Comparison of ENCODE assay signal across 9 mouse cellular contexts in genomic region chr2:151037876-151038552, GRCm38 (mm10). TPM values are rescaled to one million over a fixed set of nuclear protein-coding genes. Genes with fewer than 3 reads are reported as not detected.
A peak's percentile ranks its signal among the peaks of the same experiment; 100 is the strongest.
DNase-seq lines count a peak whose midpoint lies in the region; ATAC-seq and TF ChIP-seq lines count a peak whose summit lies in the region.
"Had no signal": no experiment of that assay in that cellular context is flagged by ENCODE, and none has a peak within 500 bp of the region (broad histone marks: within the 10 kb centered on the region; RNA-seq: fewer than 3 reads in every experiment).

No protein-coding gene starts in this region.

- ATAC-seq in limb, embryonic 11.5 days (ENCODE audit: insufficient number of reproducible peaks, low FRiP score, low TSS enrichment, low read depth) = no peak
- ATAC-seq in monocyte, adult 5-6 weeks (replicated peaks; ENCODE audit: insufficient number of reproducible peaks, low FRiP score, low TSS enrichment, poor library complexity, severe bottlenecking) = 0 out of 2 replicates have a peak, but pooled peaks have one; percentile 11

- H3K27ac ChIP-seq in layer of hippocampus, adult 2 months = peak overlapping the region; percentile 96
- no peak overlapping the region for H3K27ac ChIP-seq in embryonic fibroblast, embryonic 13.5 days (ENCODE audit: insufficient read depth, low read length)
- no peak overlapping the region for H3K27ac ChIP-seq in limb, embryonic 11.5 days (replicated peaks; ENCODE audit: low read depth, low read length)

- peak overlapping the region; percentile 70 for H3K4me2 ChIP-seq in limb, embryonic 11.5 days (ENCODE audit: low read depth, severe bottlenecking)

- DNase-seq in layer of hippocampus, adult 2 months (ENCODE audit: low spot score in 2 of 2) = peak in 1 of 2 experiments; percentile 4
- DNase-seq in layer of hippocampus, adult 11-12 months (ENCODE audit: low spot score) = no peak
- DNase-seq in R1 (ENCODE audit: low read depth, low spot score) = peak; percentile 63
- DNase-seq in limb, embryonic 11.5 days (ENCODE audit: low spot score) = peak; percentile 22
- DNase-seq in right cerebral cortex, postnatal 36 days (ENCODE audit: low spot score in 2 of 2) = no peak
- DNase-seq in ovary, postnatal 10 days (ENCODE audit: low spot score) = no peak

- H3K9ac ChIP-seq in limb, embryonic 11.5 days (ENCODE audit: low read length) = peak overlapping the region; percentile 97

- no peaks in the 10 kb centered on the region for H3K27me3 ChIP-seq in limb, embryonic 11.5 days (ENCODE audit: control insufficient read depth, insufficient read depth, low read length)

- H3K9me3 ChIP-seq in limb, embryonic 11.5 days (ENCODE audit: control insufficient read depth, low read length) = no peaks in the 10 kb centered on the region

- TF ChIP-seq CTCF in layer of hippocampus, adult 2 months (conservative IDR thresholded peaks at IDR 0.05) = no peak
- TF ChIP-seq CTCF in embryonic fibroblast, embryonic 13.5 days (IDR thresholded peaks at IDR 0.05; ENCODE audit: borderline replicate concordance, insufficient read depth, low read length) = no peak

- TF ChIP-seq POLR2A in embryonic fibroblast, embryonic 13.5 days (IDR thresholded peaks at IDR 0.05; ENCODE audit: low read depth, low read length) = no peak

- H3K4me1 ChIP-seq in embryonic fibroblast, embryonic 13.5 days (ENCODE audit: control insufficient read depth, insufficient read depth, low read length) = peaks cover 6% of the 10 kb centered on the region; the same call in 1 of the 2 replicates
- peaks cover 5% of the 10 kb centered on the region; the same call in 1 of the 2 replicates for H3K4me1 ChIP-seq in limb, embryonic 11.5 days (ENCODE audit: control insufficient read depth, insufficient read depth, low read length)

- no peaks in the 10 kb centered on the region for H3K36me3 ChIP-seq in limb, embryonic 11.5 days (ENCODE audit: control insufficient read depth, insufficient read depth, low read length)

- 75% methylated on average over 18 of the region's 18 CpGs for WGBS in limb, embryonic 11.5 days

- H3K4me3 ChIP-seq in layer of hippocampus, adult 2 months = peak overlapping the region; percentile 93
- peak overlapping the region; percentile 80 for H3K4me3 ChIP-seq in embryonic fibroblast, embryonic 13.5 days (ENCODE audit: insufficient read depth, low read length)
- H3K4me3 ChIP-seq in limb, embryonic 11.5 days (ENCODE audit: low read depth, low read length) = peak overlapping the region; percentile 90

RNA-seq across cellular contexts. Expression of gene Ninl, which starts 1.2 kb away (rescaled TPM):
- total RNA-seq in layer of hippocampus, adult 2 months (2021) = 1 to 10 TPM; 5.4 to 6.7 TPM
- polyA plus RNA-seq in embryonic fibroblast, embryonic 13.5 days (2011; ENCODE audit: insufficient read length, low read depth, missing spikeins) = 7.3 and 9.2 TPM in 2 replicates
- 11.5 and 13.6 TPM in 2 replicates for polyA plus RNA-seq in limb, embryonic 11.5 days (2014; fragmentation: Nextera tagmentation; extraction: Ambion mirVana)
- 0.39 TPM in 1 of 3 replicates, not detected in the others for total RNA-seq in monocyte, adult 5-6 weeks (2017)

RNA-seq across cellular contexts. Expression of gene Nanp, which starts 1.2 kb away (rescaled TPM):
- total RNA-seq in layer of hippocampus, adult 2 months (2021) = 10 to 100 TPM; 21.1 to 22.8 TPM
- polyA plus RNA-seq in embryonic fibroblast, embryonic 13.5 days (2011; ENCODE audit: insufficient read length, low read depth, missing spikeins) = 11.3 and 15.5 TPM in 2 replicates
- polyA plus RNA-seq in limb, embryonic 11.5 days (2014; fragmentation: Nextera tagmentation; extraction: Ambion mirVana) = 50.1 and 53.5 TPM in 2 replicates
- 8.2 to 14.5 TPM (median 12.2 TPM) in 3 replicates for total RNA-seq in monocyte, adult 5-6 weeks (2017)

RNA-seq across cellular contexts. Expression of gene Gm14151, which starts 54.1 kb away (rescaled TPM):
- total RNA-seq in layer of hippocampus, adult 2 months (2021) = not detected
- polyA plus RNA-seq in embryonic fibroblast, embryonic 13.5 days (2011; ENCODE audit: insufficient read length, low read depth, missing spikeins) = not detected in 2 replicates
- polyA plus RNA-seq in limb, embryonic 11.5 days (2014; fragmentation: Nextera tagmentation; extraction: Ambion mirVana) = not detected in 2 replicates
- 0.67 to 0.75 TPM in 2 of 3 replicates, not detected in the other for total RNA-seq in monocyte, adult 5-6 weeks (2017)
- polyA plus RNA-seq: gonadal fat pad, adult 2 months had no signal

Comparison
In these comparisons a context has a peak if more than half of its experiments do, and no peak if none do; other contexts are left out.
1. DNase-seq: peak in R1 (single experiment) and limb, embryonic 11.5 days (single experiment); none in layer of hippocampus, adult 11-12 months (single experiment), right cerebral cortex, postnatal 36 days (0 of 2) and ovary, postnatal 10 days (single experiment).
2. Peak in every context shown above with its lines, with median percentiles within 50 percentile points of each other: H3K4me3 ChIP-seq.